Mouse (Mus musculus): ENCODE measurements around the gene Nos1ap.

DNA sequence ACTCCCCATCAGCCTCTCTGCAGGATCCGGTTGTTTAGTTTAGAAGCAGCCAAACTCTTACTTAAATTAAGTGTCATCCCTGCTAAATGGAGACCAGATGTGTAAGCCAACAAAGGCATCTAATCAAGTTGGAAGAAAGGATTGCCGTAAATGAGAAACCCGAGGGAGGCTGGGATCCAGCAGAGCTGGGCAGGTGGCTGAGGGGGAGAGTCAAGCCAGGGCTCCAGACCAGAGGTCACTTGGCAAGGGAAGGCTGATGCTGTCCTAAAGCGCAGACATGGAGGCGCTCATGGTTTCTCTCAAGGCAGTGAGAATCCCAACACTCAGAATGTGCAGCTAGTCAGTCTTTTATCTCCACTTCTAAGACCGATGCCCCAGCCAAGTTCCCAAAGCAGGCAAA lies 89.8 kb downstream of the Nos1ap start:
- TF ChIP-seq CTCF (IDR thresholded peaks at IDR 0.05; ENCODE audit: extremely low read depth, insufficient read depth, low read length), result no peak
- TF ChIP-seq POLR2A (IDR thresholded peaks at IDR 0.05; ENCODE audit: extremely low read depth, insufficient read depth, low read length), result no peak
